In the genomic region with DNA sequence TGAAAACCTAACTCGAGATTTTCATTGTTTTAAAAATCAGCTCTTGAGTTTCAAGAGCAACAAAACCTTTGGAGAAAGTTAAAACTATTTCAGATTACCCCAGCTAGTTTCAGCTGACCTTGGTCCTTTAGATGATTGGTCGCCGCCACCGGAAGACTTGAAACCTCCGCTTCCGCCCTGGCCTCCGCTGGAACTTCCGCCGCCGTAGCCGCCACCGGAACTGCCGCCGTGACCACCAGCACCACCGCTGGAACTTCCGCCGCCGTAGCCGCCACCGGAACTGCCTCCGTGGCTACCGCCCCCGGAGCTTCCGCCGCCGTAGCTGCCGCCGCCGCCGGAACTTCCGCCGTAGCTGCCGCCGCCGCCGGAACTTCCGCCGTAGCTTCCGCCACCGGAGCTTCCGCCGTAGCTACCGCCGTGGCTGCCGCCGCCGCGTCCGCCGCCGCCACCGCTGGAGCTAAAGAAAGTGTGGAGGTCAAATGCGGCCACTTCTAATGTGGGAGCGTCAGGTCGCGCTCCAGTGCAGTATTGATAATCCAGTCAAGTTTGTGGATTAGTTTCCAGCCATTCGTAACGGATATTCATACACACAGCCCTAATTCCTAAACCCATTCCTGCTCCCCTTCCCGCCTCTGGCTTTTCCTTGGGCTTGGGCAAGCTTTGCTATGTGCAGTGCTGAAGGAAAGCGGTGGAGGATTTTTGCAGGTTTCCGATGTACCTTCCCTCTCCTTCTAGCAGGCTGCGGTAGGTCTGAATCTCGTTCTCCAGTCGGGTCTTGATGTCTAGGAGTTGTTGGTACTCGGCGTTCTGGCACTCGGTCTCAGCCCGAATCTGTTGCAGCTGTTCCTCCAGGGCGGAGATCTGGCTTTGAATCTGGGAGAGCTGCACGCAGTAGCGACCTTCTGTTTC, we compare ENCODE assay signal across 8 mouse cellular contexts. TPM values are rescaled to one million over a fixed set of nuclear protein-coding genes. Genes with fewer than 3 reads are reported as not detected.
DNase-seq lines count a peak whose midpoint lies in the region; ATAC-seq and TF ChIP-seq lines count a peak whose summit lies in the region.

No protein-coding gene starts in this region.

- H3K36me3 ChIP-seq in heart, embryonic 14.5 days (ENCODE audit: control insufficient read depth, insufficient read depth, low read length): no peaks in the 10 kb centered on the region
- 0 out of 2 replicates have a peak, but pooled peaks cover 3% of the 10 kb centered on the region for H3K36me3 ChIP-seq in liver, embryonic 12.5 days
- no peaks in the 10 kb centered on the region for H3K36me3 ChIP-seq in splenic B cell, adult 2 months (ENCODE audit: control insufficient read depth, insufficient read depth, low read length, poor library complexity, severe bottlenecking)

- no peak for TF ChIP-seq CTCF in brain, embryonic 14.5 days (IDR thresholded peaks at IDR 0.05; ENCODE audit: borderline replicate concordance, extremely low read depth, insufficient read depth, insufficient read length)

- H3K27me3 ChIP-seq in heart, embryonic 14.5 days (ENCODE audit: control insufficient read depth, insufficient read depth, low read length): peaks cover 22% of the 10 kb centered on the region
- peaks cover 39% of the 10 kb centered on the region for H3K27me3 ChIP-seq in liver, embryonic 12.5 days (replicated peaks)
- H3K27me3 ChIP-seq in splenic B cell, adult 2 months (ENCODE audit: control insufficient read depth, insufficient read depth, low read length, poor library complexity, severe bottlenecking): no peaks in the 10 kb centered on the region; the same call in 1 of the 2 replicates

- peak overlapping the region; percentile 66 for H3K4me2 ChIP-seq in heart, embryonic 14.5 days (ENCODE audit: low read length)
- H3K4me2 ChIP-seq in liver, embryonic 12.5 days: peak overlapping the region; percentile 79

- H3K4me1 ChIP-seq in heart, embryonic 14.5 days (ENCODE audit: control insufficient read depth in 2 of 2, insufficient read depth in 2 of 2, low read length in 2 of 2): no peaks in the 10 kb centered on the region
- no peaks in the 10 kb centered on the region for H3K4me1 ChIP-seq in liver, embryonic 12.5 days

- peak overlapping the region; percentile 64 to 75 for H3K4me3 ChIP-seq in heart, embryonic 14.5 days (ENCODE audit: control insufficient read depth in 1 of 2, insufficient read depth in 1 of 2, low read depth in 1 of 2, low read length in 2 of 2)
- H3K4me3 ChIP-seq in liver, embryonic 12.5 days: peak overlapping the region; percentile 61

- peak; percentile 68 for TF ChIP-seq POLR2A in brain, embryonic 14.5 days (IDR thresholded peaks at IDR 0.05; ENCODE audit: borderline replicate concordance, extremely low read depth, insufficient read depth, insufficient read length, poor library complexity, severe bottlenecking)

- peak overlapping the region; percentile 75 for H3K9ac ChIP-seq in heart, embryonic 14.5 days (ENCODE audit: low read length)
- peak overlapping the region; percentile 48 for H3K9ac ChIP-seq in liver, embryonic 12.5 days

- peak overlapping the region; percentile 97 for H3K27ac ChIP-seq in heart, embryonic 14.5 days (replicated peaks in 1 of 2; ENCODE audit: control insufficient read depth in 1 of 2, insufficient read depth in 1 of 2, low read depth in 2 of 2, low read length in 2 of 2)
- H3K27ac ChIP-seq in liver, embryonic 12.5 days: peak overlapping the region; percentile 83

- 2% methylated on average over 71 of the region's 71 CpGs for WGBS in heart, embryonic 14.5 days
- 3% methylated on average over 71 of the region's 71 CpGs for WGBS in liver, embryonic 12.5 days (ENCODE audit: insufficient replicate concordance)

- peak; percentile 64 for ATAC-seq in heart, embryonic 14.5 days (ENCODE audit: insufficient number of reproducible peaks, insufficient read depth, low FRiP score, low read depth)
- peak; percentile 59 for ATAC-seq in liver, embryonic 12.5 days

- peak; percentile 82 to 83 for DNase-seq in B cell, adult 2 months
- peak; percentile 96 for DNase-seq in brain, embryonic 14.5 days (ENCODE audit: low read depth)
- DNase-seq in fibroblast of lung, adult 2 months (ENCODE audit: low read depth): peak; percentile 71
- peak; percentile 94 for DNase-seq in kidney, postnatal 14 days
- peak; percentile 75 for DNase-seq in naive thymus-derived CD4-positive, alpha-beta T cell, adult 2 months (ENCODE audit: low read depth)
- peak; percentile 84 for DNase-seq in splenic B cell, adult 2 months (ENCODE audit: low read depth, low spot score)

- no peaks in the 10 kb centered on the region for H3K9me3 ChIP-seq in heart, embryonic 14.5 days (ENCODE audit: control insufficient read depth, low read length)
- no peaks in the 10 kb centered on the region for H3K9me3 ChIP-seq in liver, embryonic 12.5 days (replicated peaks)

RNA-seq across cellular contexts. Expression of a gene that starts 3.1 kb away (rescaled TPM):
- polyA plus RNA-seq in brain, embryonic 14.5 days (2012; rRNA removed): 11.9 and 20.0 TPM in 2 replicates
- polyA plus RNA-seq in heart, embryonic 14.5 days (2014; fragmentation: Nextera tagmentation; extraction: Ambion mirVana): 15.7 and 18.4 TPM in 2 replicates
- 5.2 and 6.1 TPM in 2 replicates for polyA plus RNA-seq in liver, embryonic 12.5 days (2016; fragmentation: Nextera tagmentation; extraction: Ambion mirVana)

RNA-seq across cellular contexts. Expression of a gene that starts 11.4 kb away (rescaled TPM):
- polyA plus RNA-seq in brain, embryonic 14.5 days (2012; rRNA removed): 0.23 and 0.25 TPM in 2 replicates
- polyA plus RNA-seq in heart, embryonic 14.5 days (2014; fragmentation: Nextera tagmentation; extraction: Ambion mirVana): 0.20 TPM in 1 of 2 replicates, not detected in the other
- polyA plus RNA-seq in liver, embryonic 12.5 days (2016; fragmentation: Nextera tagmentation; extraction: Ambion mirVana): 0.07 and 0.11 TPM in 2 replicates

RNA-seq across cellular contexts. Expression of a gene that starts 35.2 kb away (rescaled TPM):
- 0.05 TPM in 1 of 2 replicates, not detected in the other for polyA plus RNA-seq in brain, embryonic 14.5 days (2012; rRNA removed)
- not detected in 2 replicates for polyA plus RNA-seq in heart, embryonic 14.5 days (2014; fragmentation: Nextera tagmentation; extraction: Ambion mirVana)
- not detected in 2 replicates for polyA plus RNA-seq in liver, embryonic 12.5 days (2016; fragmentation: Nextera tagmentation; extraction: Ambion mirVana)

RNA-seq across cellular contexts. Expression of a gene that starts 36.0 kb away (rescaled TPM):
- polyA plus RNA-seq in brain, embryonic 14.5 days (2012; rRNA removed): 0.04 and 0.05 TPM in 2 replicates
- polyA plus RNA-seq in heart, embryonic 14.5 days (2014; fragmentation: Nextera tagmentation; extraction: Ambion mirVana): not detected in 2 replicates
- polyA plus RNA-seq in liver, embryonic 12.5 days (2016; fragmentation: Nextera tagmentation; extraction: Ambion mirVana): 0.06 TPM in 1 of 2 replicates, not detected in the other

RNA-seq across cellular contexts. Expression of a gene that starts 48.3 kb away (rescaled TPM):
- polyA plus RNA-seq in brain, embryonic 14.5 days (2012; rRNA removed): 0.06 and 0.08 TPM in 2 replicates
- polyA plus RNA-seq in heart, embryonic 14.5 days (2014; fragmentation: Nextera tagmentation; extraction: Ambion mirVana): not detected in 2 replicates
- not detected in 2 replicates for polyA plus RNA-seq in liver, embryonic 12.5 days (2016; fragmentation: Nextera tagmentation; extraction: Ambion mirVana)

Comparison
In these comparisons a context has a peak if more than half of its experiments do, and no peak if none do; other contexts are left out.
1. Peak in every context shown above with its lines: DNase-seq, ATAC-seq, H3K4me3 ChIP-seq and H3K27ac ChIP-seq.